Mouse (Mus musculus) cortical plate, adult 2 months (tissue): ENCODE results near the gene Map3k5.

Experiments used
- CTCF ChIP-seq: fragments of 200-500 bp; IDR thresholded peaks from 2 replicates; pipeline ENCODE4 v1.5.1; 2011; ENCODE audit warnings: mild to moderate bottlenecking, control low read depth, low read length; ENCODE audit not compliant: insufficient read depth; ENCODE audit errors: extremely low read depth
- POLR2A ChIP-seq: fragments of 200-500 bp; IDR thresholded peaks from 2 replicates; pipeline ENCODE4 v1.6.1; 2011; ENCODE audit warnings: mild to moderate bottlenecking, low read length, control low read depth; ENCODE audit not compliant: insufficient read depth; ENCODE audit errors: extremely low read depth

DNA sequence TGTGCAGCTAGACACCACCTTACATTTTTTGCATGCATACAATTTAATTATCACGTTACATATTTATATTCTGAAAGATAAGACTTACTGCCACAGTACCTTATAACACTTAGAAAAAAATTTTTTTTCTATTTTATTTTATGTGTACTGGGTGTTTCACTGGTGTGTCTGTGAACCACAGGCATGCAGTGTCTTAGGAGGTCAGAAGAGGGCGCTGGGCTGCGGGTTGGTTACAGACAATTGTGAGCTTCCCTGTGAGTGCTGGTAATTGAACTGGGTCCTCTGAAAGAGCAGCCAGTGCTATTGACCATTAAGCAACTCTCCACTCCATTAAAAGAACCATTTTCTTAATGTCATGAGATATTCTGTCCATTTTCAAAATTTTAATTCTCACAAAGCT, 43.3 kb downstream of the Map3k5 start:
- no peak for TF ChIP-seq CTCF
- TF ChIP-seq POLR2A = no peak
